Mouse (Mus musculus): ENCODE results near the gene Cldn1.

- no peak for TF ChIP-seq CTCF (IDR thresholded peaks at IDR 0.05; ENCODE audit: control insufficient read depth, insufficient read depth, insufficient replicate concordance, low read depth, low read length)
- no peak for TF ChIP-seq POLR2A (IDR thresholded peaks at IDR 0.05; ENCODE audit: control insufficient read depth, low read depth, low read length)
Observed at GRCm38 (mm10) chr16:26358898-26359297, 12.7 kb downstream of the Cldn1 start.
